Mouse (Mus musculus) kidney, adult 9 months (tissue): ENCODE data around the gene Nxph4.

ENCODE experiments used
- DNase-seq: peaks from one replicate; pipeline ENCODE4 v3.0.0; 2022

Nxph4 gene

GRCm38 (mm10) chr10:127534036-127534928 is at the start of gene Nxph4:
Nxph4 (minus strand) TSS chr10:127534559.
- DNase-seq, result peak; percentile 56

DNA sequence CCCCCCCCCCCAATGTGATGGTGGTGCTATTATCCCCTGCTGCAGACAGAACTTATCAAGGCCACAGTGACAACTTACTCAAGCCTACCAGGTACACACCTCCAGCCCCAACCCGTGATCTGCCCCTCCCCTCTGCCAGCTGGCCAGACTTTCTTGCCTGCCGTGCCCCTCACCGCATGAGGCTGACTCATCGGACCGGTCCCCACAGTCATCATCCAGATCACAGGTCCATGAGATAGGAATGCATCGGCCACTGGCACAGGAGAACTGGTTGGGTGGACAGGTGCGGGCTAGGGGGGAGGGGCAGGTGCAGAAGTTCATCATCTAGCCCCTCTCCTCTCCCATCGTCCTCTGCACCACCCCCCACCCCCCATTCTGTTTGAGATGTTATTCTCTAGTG is 49.3 kb upstream of the Nxph4 start:
- no peak for DNase-seq

GRCm38 (mm10) chr10:127581291-127581690 is 46.9 kb upstream of the Nxph4 start:
- no peak for DNase-seq

- no peak for DNase-seq
Measured at GRCm38 (mm10) chr10:127577982-127578381, 43.6 kb upstream of the Nxph4 start.

- DNase-seq, result no peak
Measured at GRCm38 (mm10) chr10:127577156-127577555, 42.8 kb upstream of the Nxph4 start.

- DNase-seq, result peak; percentile 80
Measured at GRCm38 (mm10) chr10:127576381-127576961, 42.1 kb upstream of the Nxph4 start.

- DNase-seq, result no peak
Measured at GRCm38 (mm10) chr10:127575741-127576140, 41.4 kb upstream of the Nxph4 start.

DNA sequence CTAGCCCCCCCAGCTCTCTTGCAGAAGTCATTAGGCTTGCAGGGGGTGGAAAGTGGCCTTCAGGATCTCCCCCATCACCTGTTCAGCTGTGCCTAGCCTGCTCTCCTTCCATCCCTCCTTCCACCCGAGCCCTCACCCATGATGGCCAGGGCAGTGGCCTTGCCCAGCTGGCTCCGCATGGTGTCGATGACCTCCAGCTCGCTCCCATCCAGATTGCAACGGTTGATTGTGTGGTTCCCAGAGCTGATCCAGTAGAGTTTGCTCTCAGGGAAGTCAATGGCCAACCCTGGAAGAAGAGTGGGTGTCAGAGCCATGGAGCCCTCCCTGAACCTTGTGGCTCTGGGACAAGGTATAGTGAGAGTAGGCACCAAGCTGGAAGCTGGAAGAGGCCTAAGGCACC is 37.9 kb upstream of the Nxph4 start:
- no peak for DNase-seq

DNA sequence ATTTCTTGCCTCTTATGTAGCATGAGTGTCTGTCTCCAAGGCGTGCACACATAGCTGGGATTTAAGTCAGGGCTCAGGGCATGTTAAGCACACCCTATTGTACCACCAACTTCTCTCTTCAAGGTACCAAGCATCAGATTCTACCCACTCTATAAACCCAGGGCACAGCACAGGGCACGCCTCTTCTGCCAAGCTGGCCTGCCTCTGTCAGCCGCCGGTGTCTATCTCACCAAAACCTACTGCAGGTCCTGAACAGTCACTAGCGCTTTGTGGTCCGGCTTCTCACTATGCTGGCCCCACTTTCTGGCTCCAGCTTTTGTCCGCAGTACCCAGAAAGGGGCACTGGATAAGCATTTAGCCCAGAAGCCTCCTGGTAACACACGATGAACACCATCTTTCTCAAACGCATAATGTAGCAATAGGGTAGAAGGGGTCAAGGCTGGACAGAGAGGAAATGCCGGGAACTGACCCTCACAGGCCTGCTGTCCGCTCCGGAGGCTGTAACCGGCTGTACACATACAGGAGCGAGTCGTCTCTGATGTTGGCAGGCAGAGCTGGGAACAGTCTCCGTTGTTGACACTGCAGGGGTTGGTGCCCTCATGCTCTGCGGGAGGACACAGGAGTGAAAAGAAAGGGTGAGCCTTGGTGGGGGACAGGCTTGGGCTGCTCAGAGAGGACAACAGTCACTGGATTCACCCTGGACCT is 36.7 kb upstream of the Nxph4 start:
- DNase-seq, result no peak

DNA sequence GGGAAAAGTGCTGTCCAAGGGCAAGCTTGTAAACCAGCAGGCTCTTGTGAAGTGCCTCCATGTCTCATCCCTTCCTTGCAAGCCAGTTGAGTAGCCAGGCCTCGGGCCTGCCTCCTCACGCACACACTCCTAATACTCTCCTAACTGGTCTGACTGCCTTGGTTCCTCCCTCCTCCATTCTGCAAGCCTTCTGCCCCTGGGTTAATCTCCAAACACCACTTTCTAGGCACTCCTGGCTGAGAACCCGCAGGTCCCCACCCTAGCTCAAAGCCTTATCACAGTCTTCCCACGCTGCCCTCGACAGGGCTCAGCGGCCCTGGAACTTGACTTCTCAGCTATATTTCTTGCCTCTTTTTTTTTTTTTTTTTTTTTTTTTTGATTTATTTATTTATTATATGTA is 36.0 kb upstream of the Nxph4 start:
- no peak for DNase-seq

DNA sequence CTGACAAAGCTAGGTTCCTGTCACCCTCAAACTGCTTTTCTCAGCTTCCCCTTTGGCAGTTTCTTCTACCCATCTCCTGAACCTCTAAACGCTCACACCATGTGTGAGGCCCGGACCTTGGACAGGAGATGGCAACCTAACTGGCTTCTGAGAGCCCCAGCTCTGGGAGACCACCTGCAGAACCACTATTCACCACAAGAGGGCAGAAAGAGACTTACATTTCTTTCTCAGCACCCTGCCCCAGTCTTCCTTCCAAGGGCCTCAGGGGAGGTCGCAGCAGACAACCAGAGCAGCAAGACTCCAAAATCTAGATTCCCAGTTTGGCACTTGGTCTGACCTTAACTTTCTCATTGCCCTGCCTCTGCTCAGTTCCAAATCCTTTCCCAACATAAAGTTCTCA is 35.1 kb upstream of the Nxph4 start:
- DNase-seq, result peak; percentile 88

DNA sequence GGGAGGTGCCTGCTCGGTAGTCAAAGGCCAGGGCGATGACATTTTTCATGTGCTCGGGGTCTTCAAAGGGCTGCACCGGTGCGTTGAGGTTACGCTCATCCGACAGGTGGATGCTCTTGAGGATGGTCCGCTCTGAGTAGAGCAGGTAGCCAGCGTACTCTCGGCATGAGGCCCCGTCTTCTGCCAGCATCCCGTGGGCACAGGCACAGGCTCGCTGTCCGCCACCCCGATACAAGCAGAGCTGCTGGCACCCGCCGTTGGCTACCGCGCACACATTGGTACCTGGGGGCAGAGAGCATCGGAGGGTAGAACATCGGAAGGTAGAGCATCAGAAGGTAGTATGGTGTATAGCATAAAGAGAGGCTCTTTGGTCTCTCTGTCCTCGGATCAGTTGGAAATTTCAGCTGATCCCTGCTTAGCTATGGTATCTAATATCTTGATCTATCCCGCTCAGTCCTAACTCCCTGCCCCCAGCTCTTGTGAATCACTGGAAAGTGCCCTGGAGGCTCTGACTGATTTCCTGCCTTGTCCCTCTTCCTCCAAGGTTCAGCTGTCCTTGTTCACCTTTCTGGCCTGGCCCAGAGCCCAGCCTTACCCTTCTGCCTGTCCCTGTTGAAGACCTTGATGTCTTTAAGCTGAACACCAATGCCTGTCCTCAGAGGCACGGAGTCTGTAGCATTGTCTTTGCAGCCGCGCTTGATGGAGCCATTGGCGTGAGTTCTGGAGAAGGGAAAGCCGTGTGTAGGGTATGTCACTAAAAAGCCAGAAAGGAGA is 32.4 kb upstream of the Nxph4 start:
- DNase-seq, result no peak

DNA sequence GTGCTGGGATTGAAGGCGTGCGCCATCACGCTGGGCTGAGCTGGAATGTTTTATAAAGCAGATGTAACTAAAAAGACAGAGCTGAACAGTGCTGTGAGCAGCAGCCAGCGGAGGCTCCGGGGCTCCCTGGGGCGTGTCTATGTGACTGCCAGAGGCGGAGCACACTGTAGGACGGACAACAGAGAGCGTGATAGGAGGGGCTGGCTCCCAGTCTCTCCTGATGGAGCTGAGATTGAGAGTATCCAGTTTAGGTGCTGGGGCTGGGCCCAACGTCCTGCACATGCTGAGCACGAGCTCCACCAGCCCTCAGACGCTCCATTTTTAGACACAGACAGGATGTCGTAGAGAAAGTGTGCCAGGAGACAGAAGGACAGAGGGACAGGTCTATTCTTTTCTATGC is 29.9 kb upstream of the Nxph4 start:
- no peak for DNase-seq

DNA sequence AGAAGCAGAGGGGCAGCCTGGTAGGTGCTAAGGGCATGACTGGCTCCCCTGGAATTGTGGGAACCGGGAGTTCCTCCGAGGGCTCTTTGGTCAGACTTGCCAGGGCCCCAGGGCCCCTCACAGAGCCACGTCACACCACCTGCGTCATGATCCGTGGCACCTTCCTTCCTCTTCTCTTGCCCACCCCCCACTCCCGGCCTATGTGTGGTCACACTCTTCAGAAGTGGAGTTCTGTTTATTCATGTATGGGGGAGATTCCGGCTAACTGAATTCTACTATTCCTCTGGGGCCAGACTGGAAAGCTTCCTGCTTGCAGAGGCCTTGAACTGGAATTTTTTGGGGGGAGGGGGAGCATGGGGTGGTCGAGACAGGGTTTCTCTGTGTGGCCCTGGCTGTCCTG is 29.5 kb upstream of the Nxph4 start:
- no peak for DNase-seq

- no peak for DNase-seq
Measured at GRCm38 (mm10) chr10:127561145-127561544, 26.8 kb upstream of the Nxph4 start.

GRCm38 (mm10) chr10:127557397-127557796 is 23.0 kb upstream of the Nxph4 start:
- no peak for DNase-seq

GRCm38 (mm10) chr10:127555703-127556102 is 21.3 kb upstream of the Nxph4 start:
- peak; percentile 45 for DNase-seq

DNA sequence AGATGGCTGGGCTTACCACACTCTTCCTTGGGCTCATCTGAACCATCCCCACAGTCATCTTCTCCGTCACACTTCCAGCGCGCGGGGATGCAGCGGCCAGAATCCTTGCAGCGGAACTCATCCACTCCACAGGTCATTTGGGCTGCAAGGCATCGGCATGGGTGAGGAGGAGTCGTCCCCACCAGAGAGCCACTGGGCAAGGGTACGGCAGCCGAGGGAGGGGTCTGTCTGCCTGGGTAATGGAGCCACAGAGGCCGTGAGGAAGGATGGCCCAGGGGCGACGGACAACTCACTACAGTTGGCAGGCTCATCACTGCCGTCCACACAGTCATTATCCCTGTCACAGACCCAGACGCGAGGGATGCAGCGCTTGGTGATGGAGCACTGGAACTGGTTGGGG is 15.5 kb upstream of the Nxph4 start:
- DNase-seq, result no peak

- DNase-seq, result no peak
Measured at GRCm38 (mm10) chr10:127548236-127548635, 13.9 kb upstream of the Nxph4 start.

DNA sequence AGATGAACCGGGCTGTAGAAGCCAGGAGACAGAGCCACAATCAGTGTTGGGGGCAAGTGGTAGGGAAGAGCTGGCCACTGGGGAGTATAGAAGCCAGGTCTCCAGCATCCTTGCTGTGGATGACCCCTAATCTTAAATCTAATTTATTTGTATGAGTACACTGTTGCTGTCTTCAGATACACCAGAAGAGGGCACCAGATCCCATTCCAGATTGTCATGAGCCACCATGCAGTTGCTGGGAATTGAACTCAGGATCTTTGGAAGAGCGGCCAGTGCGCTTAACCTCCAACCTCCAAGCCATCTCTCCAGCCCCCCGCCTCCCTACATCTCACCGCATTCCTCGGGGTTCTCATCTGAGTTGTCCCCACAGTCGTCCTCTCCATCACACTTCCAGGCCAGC is 12.1 kb upstream of the Nxph4 start:
- DNase-seq, result no peak

- no peak for DNase-seq
Measured at GRCm38 (mm10) chr10:127544375-127544774, 10.0 kb upstream of the Nxph4 start.

GRCm38 (mm10) chr10:127543916-127544315 is 9.6 kb upstream of the Nxph4 start:
- no peak for DNase-seq

- no peak for DNase-seq
Measured at GRCm38 (mm10) chr10:127542720-127543119, 8.4 kb upstream of the Nxph4 start.
